Mouse (Mus musculus) Muller cell, postnatal 12 days (primary cell): ENCODE measurements around the gene Atp2b4.

Experiments
- DNase-seq: peaks from one replicate; pipeline ENCODE4 v3.0.0-alpha.2; 2015; ENCODE audit errors: inconsistent ontology term

The Atp2b4 gene

DNA sequence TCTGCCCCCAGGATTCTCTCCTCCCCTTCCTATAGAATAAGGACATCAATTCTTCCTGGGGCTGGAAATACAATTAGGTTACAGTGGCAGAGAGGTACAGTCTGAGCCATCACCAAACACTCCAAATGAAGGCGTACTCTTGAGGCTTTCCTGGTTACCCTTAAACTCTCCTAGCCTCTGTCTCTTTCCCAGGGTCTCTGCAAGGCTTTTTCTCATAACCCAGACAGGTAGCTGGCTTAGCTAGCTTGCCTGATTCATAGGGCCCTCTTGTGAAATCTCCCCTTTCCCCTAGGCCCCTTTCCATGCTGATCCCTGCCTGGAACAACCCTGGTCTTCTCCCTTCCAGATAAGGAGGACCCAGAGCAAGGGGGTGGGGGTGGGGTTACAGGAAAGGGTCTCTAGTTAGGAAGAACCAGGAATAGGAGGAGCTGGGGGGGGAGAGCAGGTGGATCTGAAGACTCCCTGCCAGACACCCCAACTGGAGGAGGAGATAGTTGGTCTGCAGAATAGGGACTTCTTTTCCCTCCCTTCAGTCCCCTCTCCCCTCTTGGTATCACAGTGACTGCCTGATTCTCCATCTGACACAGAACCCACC is 1.9 kb downstream of the Atp2b4 start:
- no peak for DNase-seq

DNA sequence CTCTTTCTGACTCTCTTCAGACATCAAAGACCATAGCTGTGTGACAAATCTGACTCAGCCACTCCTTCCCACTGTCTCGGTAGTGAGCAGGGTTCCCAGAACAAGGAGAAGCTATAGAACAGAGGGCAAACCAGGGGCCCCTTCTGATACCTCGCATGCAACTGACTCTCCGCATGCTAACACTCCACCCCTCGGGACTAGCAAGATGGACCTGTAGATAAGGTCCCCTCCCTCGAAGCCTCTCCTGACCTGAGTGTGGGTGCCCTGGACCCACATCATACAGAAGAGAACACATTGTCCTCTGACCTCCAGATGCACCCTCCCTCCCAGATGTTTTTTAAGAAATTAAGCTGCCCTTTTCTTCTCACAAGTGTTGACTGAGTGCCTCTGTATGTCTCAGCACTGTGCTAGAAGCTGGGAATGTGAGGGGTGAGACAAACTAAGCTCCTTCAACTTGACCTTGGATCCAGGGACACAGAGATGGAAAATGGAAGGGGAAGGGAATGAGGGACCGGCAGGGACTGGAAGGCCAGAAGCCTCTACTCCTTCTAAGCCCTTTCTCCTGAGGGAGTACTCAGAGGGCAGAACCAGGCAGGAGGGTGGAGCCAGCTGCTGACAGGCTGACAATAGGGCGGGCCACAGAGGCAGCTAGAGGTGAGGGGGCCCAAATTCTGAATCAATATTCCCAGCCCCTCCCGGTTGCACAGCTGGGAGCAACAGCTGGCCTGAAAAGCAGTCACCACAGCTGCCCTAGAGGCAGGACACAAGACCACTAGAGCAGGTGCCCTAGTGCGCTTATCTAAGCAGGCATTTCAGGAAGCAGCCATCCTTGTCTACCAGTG is 2.6 kb downstream of the Atp2b4 start:
- no peak for DNase-seq

DNA sequence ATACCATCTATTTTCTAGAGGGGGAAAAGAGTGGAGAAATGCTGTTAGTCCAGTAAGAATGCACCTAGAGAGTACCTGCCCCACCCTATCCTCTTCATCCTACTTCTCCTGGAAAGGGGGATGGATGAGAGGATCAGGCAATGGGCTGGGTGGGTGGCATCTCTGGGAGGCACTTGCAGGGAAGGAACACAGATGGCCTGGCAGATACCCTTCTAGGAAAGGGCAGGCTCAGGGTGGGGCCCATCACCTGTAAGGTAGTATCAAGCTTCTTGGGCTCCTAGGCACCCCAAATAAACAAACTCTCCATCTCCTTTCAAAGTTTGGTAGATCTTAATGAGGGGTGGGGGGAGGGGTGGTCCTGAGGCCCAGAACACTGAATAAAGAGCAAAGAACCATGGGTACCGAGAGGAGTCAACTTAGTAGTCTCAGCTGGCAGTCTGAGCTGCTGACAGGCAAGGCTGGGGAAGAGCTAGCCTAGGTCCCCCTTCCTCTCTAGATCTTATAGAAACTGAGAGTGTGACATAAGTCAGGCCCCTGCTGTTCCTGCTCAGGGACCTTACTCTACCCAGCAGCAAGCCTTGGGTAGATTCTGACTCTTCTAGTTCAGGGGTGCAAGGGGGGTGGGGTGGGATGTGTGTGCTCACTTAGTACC is 3.4 kb downstream of the Atp2b4 start:
- no peak for DNase-seq

DNA sequence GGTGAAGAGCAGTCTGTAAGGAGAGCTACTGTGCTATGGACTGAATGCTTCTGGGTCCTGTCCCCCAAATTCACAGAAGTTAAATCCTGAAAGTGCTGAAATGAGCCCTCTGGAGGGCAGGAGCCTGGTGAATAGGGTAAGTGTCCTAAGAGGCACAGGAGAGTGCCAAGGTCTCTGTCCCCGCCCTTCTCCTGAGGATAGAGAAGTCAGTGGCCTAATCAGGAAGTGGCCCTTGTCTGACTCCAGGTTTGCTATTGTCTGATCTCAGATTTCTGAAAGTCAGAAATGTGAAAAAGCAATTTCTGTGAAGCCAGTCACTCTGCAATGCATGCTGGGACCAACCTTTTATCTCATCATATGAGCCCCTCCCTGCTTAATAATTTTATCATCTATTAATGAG is 7.2 kb downstream of the Atp2b4 start:
- DNase-seq, result no peak

DNA sequence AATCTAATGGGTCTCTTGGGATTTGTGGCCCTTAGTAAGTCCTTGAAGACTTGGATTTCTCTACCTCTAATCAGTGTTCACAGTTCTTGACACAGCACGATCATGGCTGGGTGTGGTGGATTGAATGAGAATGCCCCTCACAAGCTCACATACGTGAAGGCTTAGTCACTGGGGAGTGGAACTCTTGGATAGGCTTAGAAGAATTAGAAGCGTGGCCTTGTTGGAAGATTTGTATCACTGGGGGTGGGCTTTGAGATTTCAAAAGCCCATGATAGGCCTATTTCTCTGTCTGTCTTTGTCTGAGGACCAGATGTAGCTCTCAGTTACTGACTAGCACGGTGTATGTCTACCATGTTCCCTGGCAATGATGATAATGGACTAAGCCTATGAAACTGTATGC is 10.8 kb downstream of the Atp2b4 start:
- no peak for DNase-seq

DNA sequence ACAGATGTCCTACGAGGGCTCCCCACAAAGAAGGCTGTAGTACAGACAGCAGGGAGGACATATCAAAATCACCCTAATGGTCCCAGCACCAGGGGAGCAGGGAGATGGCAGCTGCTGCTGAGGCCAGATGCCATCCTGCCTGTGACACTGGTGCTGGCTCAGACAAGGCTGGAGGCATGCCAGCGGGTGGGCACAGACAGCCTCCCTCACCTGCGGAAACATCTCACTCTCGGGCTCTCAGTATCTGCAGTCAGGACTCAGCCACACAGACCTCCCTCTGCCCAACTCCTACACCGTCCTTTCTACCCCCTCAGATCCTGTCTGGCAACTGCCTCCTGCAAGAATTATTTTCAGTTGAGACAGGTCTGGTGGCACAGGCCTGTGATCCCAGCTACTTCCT is 12.0 kb downstream of the Atp2b4 start:
- no peak for DNase-seq

DNA sequence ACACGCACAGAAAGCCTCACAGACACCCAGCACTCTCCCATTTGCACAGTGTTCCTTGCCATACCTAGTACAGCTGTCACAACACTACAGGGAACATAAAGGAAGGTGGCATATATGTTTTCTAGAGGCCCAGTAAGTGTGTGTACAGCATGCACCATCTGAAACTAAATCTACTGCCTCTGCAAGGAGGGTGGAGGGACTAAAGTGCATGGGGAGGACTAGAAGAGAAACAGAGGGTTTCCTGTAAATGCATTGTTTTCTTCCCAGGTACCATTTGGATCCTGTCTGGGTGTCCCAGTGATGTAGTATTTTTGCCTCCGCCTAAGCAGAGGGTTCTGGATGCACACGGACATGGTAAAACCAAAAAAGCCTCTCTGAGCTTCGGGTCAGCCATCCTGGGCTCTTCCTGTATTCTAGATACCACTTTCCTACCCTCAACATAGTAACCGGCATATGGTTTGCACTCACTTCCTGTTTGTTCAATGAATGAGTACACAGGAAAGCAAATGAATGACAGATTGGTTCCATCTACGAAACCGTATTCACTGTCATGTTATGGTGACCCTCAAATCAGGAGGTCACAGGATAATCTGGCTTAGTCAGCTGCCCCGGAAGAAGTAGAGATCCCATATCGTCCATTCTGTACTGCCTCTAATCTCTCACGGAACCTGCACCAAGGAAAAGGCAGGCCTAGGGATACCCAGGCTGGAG is 13.2 kb downstream of the Atp2b4 start:
- DNase-seq, result no peak

DNA sequence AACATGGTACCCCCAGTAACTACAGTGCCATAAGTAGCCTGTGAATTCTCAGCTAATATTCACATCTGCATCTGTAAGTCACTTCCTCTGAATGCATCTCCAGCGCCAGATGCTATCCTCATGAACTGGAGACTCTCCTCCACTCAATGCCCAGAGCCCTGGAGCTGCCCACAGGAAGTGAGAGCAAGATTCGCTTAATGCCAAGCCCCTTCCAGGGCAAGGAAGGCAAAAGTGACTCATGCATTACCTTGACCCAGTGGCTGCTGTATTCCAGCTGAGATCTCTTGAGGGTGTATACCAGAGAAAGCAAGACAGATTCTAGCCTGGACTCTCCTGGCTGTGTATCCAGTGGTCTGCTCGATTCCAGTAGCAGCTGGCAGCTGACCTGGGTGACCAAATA is 16.2 kb downstream of the Atp2b4 start:
- DNase-seq, result no peak

DNA sequence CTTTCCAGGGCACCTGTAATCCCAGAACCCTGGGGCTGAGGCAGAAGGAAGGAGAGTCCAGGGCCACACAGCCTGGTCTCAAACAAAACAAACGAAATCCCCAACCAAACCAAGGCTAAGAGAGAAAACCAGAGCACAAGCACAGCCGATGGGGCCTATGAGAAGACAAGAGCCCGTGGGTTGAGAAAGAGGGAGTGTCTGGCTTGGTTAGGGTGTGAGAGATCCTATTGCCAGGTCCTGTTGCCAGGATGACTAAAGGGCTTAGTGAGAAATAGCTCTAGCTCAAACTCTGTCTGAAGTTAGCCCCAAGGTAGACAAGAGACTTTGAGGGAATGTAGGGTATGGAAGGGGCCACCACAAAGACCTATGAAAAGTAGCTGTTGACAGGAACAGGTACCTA is 19.3 kb downstream of the Atp2b4 start:
- DNase-seq, result no peak

DNA sequence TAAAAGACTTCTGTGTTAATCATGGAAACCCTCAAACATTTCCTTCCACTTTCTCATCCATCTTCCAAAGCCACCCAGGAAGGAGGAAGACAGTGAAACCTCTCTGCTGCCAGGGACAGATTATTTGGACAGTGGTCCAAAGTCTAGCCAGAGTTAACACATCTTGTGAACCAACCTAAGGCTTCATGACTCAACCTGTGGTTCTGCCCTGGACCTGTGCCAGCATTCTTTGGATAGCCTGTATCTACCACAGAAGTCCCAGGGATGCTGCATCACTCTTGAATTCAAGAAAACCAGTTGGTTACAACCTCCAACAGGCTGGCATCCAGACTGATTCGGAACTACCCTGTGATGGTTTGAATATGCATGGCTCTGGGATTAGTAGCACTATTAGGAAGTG is 21.8 kb downstream of the Atp2b4 start:
- peak; percentile 93 for DNase-seq

DNA sequence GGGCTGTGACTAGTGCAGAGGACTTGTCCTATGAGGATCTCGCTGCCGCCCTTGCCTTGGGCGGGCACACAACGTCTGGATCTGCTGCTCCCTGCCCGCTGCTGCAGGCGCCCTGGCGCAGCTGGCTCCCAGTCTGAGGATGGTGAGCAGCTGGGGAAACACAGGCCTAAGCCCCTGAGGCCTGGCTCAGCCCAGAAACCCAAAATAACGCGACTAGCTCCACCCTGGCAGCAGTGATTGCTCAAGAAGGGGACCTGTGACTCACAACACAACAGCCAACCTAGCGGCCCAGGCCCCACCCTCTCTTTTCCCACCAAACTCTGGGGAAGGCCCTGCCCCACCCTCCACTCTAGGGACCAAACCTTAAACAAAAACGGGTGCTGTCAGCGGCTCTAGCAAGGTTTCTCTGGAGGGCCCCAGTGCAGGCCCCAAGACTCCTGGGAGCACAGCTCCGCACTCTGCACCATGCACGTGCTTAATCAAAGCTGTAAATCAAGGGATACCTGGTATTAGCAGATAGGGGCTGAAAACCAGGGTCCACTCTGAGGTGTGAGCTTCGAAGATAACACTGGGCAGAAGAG is 23.1 kb downstream of the Atp2b4 start:
- DNase-seq, result no peak

DNA sequence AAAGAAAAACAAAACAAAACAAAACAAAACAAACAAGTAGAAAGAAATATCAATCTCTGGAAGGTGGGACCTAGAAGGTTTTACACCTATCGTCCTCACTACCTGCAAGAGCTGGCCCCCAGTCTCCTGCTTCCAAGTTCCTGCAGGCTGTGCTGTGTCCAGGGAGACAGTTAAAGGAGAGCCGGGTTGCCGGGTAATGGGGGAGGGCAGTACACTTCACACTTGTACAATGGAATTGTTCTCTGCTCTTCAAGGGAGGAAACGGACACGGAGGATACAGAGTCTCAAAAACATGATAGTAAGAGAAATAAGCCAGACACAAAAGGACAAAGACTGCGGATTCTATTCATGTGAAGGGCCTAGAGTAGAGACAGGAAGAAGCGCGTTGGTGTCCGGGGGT is 28.3 kb downstream of the Atp2b4 start:
- no peak for DNase-seq

DNA sequence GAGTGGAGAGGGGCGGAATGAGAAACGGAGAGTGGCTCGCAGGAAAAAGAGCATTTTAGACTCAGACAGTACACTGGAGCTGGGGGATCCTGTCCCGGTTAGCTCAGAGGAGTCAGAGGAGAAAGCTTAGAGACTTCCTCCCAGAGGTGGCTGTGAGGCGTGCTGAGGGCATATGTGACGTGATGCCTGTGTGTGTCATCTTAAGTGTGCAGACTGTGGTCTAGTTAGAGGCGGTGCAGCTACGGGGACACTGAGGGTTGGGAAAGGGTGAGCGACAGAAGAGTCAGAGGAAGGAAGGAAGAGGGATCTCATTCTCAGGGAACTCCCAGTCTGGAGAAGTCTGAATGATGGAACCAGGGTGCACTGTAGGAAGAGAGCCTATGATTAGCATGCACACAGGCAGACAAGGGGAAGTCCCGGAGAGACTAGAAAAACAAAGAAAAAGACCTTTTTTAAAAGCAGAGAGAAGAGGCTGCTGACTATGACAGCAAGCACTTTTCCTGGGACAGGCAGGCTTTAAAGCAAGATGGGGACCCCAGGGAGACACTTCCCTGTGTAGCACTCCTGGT is 28.9 kb downstream of the Atp2b4 start:
- no peak for DNase-seq

DNA sequence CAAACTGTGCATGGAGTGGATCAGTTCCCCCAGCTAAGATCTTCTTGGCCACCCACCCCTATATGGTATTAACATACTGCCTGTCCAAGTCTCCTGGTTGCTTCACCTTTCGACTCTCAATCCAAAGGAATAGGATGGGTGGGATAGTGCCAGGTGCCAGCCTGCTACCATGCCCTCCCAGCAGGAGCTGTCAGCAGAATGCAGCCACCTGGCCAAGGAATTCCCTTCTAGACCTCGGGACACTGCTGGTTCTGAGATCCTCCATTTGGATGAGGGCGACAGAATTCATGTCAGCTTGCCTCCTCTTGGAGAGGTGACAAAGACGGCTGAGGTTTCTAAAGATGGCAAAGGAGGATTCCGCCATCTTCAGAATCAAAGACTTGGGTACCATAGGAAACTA is 32.8 kb downstream of the Atp2b4 start:
- DNase-seq, result no peak

DNA sequence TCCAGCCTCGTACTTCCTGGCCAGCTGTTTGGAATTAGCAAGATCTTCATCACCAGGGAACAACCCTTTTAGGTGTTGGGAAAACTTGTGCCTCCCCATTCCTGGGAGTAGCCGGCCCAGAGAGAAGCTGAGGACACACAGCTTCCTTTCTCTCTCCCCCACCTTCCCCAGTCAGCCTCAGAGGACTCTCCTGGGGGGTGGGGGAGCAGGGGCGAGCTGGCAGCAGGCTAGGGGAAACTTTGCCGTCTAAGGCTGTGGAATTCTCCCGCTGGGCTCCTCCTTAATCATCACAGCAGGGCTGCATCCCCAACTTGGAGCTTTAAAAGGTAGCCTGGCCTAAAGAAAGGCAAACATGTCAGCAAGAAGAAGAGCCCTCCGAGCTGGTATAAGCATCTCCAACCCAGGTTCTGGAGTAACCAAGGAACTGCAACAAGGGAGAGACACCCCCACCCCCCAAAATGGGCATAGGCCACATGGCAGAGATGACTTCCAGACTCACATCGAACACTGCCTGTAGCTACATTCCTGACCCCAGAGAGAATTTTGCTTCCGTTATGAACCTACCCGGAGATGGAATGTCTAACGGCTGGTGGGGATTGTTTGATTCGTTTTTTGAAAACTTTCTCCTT is 33.8 kb downstream of the Atp2b4 start:
- peak; percentile 67 for DNase-seq

DNA sequence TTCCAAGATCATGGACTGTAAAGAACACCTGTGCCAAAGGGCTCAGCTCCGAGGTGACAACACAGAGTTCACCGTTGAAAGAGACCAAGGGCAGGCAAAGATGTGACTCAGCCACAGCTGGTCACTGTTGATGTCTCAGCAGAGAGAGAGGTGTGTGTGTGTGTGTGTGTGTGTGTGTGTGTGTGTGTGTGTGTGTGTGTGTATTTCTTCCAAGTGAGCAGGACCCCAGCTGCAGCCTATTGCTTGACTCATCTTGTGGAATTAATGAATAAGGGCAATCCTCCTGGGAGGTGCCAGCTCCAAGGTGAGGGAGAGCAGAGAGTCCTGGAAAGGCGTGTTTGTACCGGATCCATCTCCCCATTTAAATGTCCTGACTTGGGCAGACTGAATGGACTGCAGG is 35.5 kb downstream of the Atp2b4 start:
- no peak for DNase-seq

DNA sequence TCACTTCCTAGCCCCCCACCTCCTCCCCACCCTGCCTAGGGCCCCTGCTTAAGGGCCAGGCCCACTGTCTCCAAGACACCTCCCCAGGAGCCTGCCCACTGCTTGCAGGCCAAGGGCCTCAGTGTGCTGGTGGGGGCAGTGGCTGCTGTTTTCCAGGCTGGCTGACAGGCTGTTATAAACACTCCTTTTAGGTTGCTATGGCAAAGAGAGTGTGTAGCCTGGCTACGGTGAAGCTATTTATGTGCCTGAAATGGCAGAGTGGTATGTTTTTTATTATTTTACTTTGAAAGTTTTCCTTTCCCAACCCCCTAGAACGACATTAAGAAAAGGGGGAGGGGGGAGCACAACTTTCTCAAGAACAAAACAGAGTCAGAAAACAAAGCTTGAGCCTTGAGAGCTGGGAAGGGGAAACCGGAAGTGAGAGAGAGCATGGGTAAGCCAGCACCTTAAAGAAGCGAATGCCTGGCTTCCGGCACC is 37.9 kb downstream of the Atp2b4 start:
- no peak for DNase-seq

DNA sequence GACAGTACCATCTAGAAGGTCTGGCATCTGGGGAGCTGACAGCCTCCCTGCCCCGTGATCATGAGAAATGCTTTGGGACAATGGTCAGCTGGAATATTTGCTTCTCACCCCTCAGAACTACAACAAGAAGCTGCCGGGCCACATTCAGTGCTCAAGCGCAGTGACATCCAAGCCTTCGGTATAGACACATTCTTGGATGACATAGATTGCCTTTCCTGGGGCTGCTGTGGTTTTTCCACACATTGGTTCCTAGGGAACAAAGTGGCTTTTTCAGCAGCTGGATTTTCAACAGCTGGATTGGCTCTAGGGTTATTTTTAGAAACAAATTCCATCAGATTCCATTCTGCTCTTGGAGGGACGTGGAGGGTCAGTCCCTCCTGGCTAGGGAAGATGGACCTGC is 39.6 kb downstream of the Atp2b4 start:
- no peak for DNase-seq

DNA sequence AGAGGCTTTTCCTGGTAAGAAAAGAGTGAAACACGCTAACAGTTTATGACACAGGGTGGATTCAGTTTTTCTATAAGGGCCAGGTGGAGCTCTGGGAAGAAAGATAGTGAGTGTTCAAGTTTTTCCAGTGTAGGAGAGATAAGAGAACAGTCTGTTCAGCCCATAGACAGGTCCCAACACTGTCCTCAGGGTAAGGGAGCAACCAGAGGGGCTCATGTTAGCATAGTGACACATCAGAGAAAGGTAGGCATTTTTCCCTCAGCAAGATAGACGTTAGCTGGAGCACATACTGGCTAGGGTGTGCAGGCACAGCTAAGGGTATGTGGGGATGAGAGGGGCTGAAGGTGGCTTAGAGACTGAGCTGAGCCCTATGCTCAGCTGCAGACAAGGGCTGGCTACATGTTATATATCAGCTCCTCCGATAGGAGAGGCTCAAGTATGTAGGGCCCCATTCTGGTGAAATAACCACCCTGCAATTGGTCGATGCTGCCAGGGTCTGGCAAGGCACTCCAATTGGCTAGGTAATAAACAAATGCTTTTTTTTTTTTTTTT is 46.4 kb downstream of the Atp2b4 start:
- DNase-seq, result no peak

DNA sequence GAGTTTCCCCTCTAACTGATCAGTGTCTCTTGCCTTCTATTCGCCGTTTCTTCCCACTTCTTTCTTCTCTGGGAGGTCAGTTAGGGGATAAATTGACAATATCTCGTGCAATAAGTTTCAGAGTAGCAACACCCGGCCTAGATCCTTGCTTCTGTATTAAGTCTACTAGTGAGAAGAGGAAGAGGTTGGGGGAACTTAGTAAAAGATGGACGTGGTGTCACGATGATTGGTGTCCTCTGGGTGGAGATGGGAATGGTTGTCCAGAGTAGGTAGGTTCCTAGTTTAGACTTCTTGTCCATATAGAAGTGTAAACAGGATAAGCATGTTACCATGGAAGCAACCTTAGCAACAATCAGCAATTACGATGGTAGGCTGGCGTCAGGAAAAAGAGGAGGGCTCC is 47.5 kb downstream of the Atp2b4 start:
- DNase-seq, result no peak

DNA sequence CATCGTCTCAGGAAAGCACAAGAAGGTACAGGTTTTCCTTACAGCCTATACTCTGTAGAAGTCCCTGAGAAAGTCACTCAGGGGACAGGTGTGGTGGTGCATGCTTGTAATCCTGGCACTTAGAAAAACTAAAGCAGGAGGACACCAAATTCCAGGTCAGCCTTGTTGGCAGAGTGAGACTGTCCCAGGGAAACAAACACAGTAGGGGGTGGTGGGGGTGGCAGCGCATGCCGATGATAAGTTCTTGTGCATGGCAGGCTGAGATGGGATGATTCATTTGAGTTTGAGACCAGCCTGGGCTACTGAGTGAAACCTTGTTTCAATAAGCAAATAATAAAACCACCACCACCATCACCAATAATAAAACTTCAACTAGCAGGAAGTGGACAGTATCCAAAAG is 49.2 kb downstream of the Atp2b4 start:
- DNase-seq, result no peak
